Mouse (Mus musculus): ENCODE measurements around the gene Pik3cb.
A peak's percentile ranks its signal among the peaks of the same experiment; 100 is the strongest.

Pik3cb gene

GRCm38 (mm10) chr9:99140063-99140882, at the start of gene Pik3cb:
Gene Pik3cb (minus strand): TSS chr9:99140621.
- DNase-seq (ENCODE audit: low spot score), result peak; percentile 97

- DNase-seq (ENCODE audit: low spot score), result peak; percentile 32
These were observed 42.7 kb upstream of the Pik3cb start for GRCm38 (mm10) chr9:99183043-99183670.

GRCm38 (mm10) chr9:99182121-99182520, 41.7 kb upstream of the Pik3cb start:
- peak; percentile 45 for DNase-seq (ENCODE audit: low spot score)

GRCm38 (mm10) chr9:99180272-99180671, 39.9 kb upstream of the Pik3cb start:
- no peak for DNase-seq (ENCODE audit: low spot score)

GRCm38 (mm10) chr9:99178736-99179135, 38.3 kb upstream of the Pik3cb start:
- no peak for DNase-seq (ENCODE audit: low spot score)

- no peak for DNase-seq (ENCODE audit: low spot score)
These were observed 35.4 kb upstream of the Pik3cb start for GRCm38 (mm10) chr9:99175774-99176173.

GRCm38 (mm10) chr9:99172811-99173210, 32.4 kb upstream of the Pik3cb start:
- DNase-seq (ENCODE audit: low spot score), result no peak

- DNase-seq (ENCODE audit: low spot score), result no peak
These were observed 30.8 kb upstream of the Pik3cb start for GRCm38 (mm10) chr9:99171186-99171585.

- DNase-seq (ENCODE audit: low spot score), result no peak
These were observed 28.6 kb upstream of the Pik3cb start for GRCm38 (mm10) chr9:99169029-99169428.

GRCm38 (mm10) chr9:99166946-99167345, 26.5 kb upstream of the Pik3cb start:
- peak; percentile 35 for DNase-seq (ENCODE audit: low spot score)

- no peak for DNase-seq (ENCODE audit: low spot score)
These were observed 25.5 kb upstream of the Pik3cb start for GRCm38 (mm10) chr9:99165956-99166355.

- peak; percentile 24 for DNase-seq (ENCODE audit: low spot score)
These were observed 24.3 kb upstream of the Pik3cb start for GRCm38 (mm10) chr9:99164664-99165226.

- DNase-seq (ENCODE audit: low spot score), result no peak
These were observed 23.7 kb upstream of the Pik3cb start for GRCm38 (mm10) chr9:99164148-99164503.

- no peak for DNase-seq (ENCODE audit: low spot score)
These were observed 23.2 kb upstream of the Pik3cb start for GRCm38 (mm10) chr9:99163420-99164147.

GRCm38 (mm10) chr9:99162839-99163238, 22.4 kb upstream of the Pik3cb start:
- DNase-seq (ENCODE audit: low spot score), result no peak

GRCm38 (mm10) chr9:99160780-99161179, 20.4 kb upstream of the Pik3cb start:
- DNase-seq (ENCODE audit: low spot score), result no peak

GRCm38 (mm10) chr9:99159932-99160331, 19.5 kb upstream of the Pik3cb start:
- no peak for DNase-seq (ENCODE audit: low spot score)

GRCm38 (mm10) chr9:99158708-99159107, 18.3 kb upstream of the Pik3cb start:
- DNase-seq (ENCODE audit: low spot score), result no peak

- peak; percentile 37 for DNase-seq (ENCODE audit: low spot score)
These were observed 17.8 kb upstream of the Pik3cb start for GRCm38 (mm10) chr9:99158203-99158632.

GRCm38 (mm10) chr9:99153655-99154054, 13.2 kb upstream of the Pik3cb start:
- DNase-seq (ENCODE audit: low spot score), result peak; percentile 43

- no peak for DNase-seq (ENCODE audit: low spot score)
These were observed 12.5 kb upstream of the Pik3cb start for GRCm38 (mm10) chr9:99152699-99153490.

All from lung, postnatal 25 days (tissue).